ENCODE assay signal across 31 mouse cellular contexts in the genomic region with DNA sequence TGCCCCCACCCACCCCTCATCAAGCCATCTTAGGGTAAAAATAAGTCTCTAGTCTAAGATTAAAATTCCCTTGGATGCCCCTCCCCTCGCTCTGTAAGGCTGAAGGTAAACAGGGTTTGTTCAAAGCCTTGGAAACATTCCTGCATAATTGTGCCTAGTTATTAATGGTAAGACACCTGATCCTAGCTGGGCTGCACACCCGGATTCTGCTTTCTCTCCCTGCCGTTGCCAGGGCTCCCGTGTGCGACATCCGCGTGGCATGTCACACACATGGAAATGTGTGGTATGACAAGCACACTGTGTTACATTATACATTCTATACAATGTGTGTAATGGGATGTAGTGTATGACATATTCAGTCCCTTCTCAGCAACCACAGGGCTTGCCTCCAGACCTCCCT. TPM values are rescaled to one million over a fixed set of nuclear protein-coding genes. Genes with fewer than 3 reads are reported as not detected.
A peak's percentile ranks its signal among the peaks of the same experiment; 100 is the strongest.
DNase-seq lines count a peak whose midpoint lies in the region; ATAC-seq and TF ChIP-seq lines count a peak whose summit lies in the region.
"Had no signal": no experiment of that assay in that cellular context is flagged by ENCODE, and none has a peak within 500 bp of the region (broad histone marks: within the 10 kb centered on the region; RNA-seq: fewer than 3 reads in every experiment).

No protein-coding gene starts in this region.

- H3K4me1 ChIP-seq in hindbrain, embryonic 11.5 days (replicated peaks; ENCODE audit: control insufficient read depth, insufficient read depth, low read length): peaks cover 13% of the 10 kb centered on the region
- H3K4me1 ChIP-seq in hindbrain, embryonic 14.5 days (replicated peaks; ENCODE audit: control insufficient read depth, insufficient read depth, low read length): peaks cover 32% of the 10 kb centered on the region
- H3K4me1 ChIP-seq in embryonic facial prominence, embryonic 14.5 days (ENCODE audit: control insufficient read depth, insufficient read depth, low read length): peaks cover 19% of the 10 kb centered on the region
- H3K4me1 ChIP-seq in hindbrain, embryonic 13.5 days (replicated peaks): peaks cover 57% of the 10 kb centered on the region
- H3K4me1 ChIP-seq: stomach, embryonic 15.5 days had no signal

- no peak overlapping the region for H3K4me2 ChIP-seq in hindbrain, embryonic 11.5 days (replicated peaks; ENCODE audit: low read depth, low read length)
- H3K4me2 ChIP-seq in hindbrain, embryonic 14.5 days (replicated peaks): no peak overlapping the region
- no peak overlapping the region for H3K4me2 ChIP-seq in embryonic facial prominence, embryonic 14.5 days (ENCODE audit: low read depth, low read length)
- H3K4me2 ChIP-seq in hindbrain, embryonic 13.5 days: no peak overlapping the region
- H3K4me2 ChIP-seq: heart, embryonic 13.5 days; kidney, embryonic 15.5 days; limb, embryonic 12.5 days; liver, embryonic 11.5 days; neural tube, embryonic 15.5 days; stomach, embryonic 15.5 days had no signal

- TF ChIP-seq CTCF in brain, embryonic 14.5 days (IDR thresholded peaks at IDR 0.05; ENCODE audit: borderline replicate concordance, extremely low read depth, insufficient read depth, insufficient read length): no peak

- no peak overlapping the region for H3K9ac ChIP-seq in hindbrain, embryonic 11.5 days (ENCODE audit: low read depth, low read length)
- no peak overlapping the region for H3K9ac ChIP-seq in hindbrain, embryonic 14.5 days
- no peak overlapping the region for H3K9ac ChIP-seq in embryonic facial prominence, embryonic 14.5 days (ENCODE audit: low read depth, low read length)
- H3K9ac ChIP-seq in hindbrain, embryonic 13.5 days: no peak overlapping the region
- H3K9ac ChIP-seq: heart, embryonic 13.5 days; kidney, embryonic 15.5 days; limb, embryonic 12.5 days; liver, postnatal 0 days; neural tube, embryonic 15.5 days; stomach, embryonic 15.5 days had no signal

- peaks cover 2% of the 10 kb centered on the region; the same call in 1 of the 2 replicates for H3K27me3 ChIP-seq in hindbrain, embryonic 11.5 days (ENCODE audit: control insufficient read depth, insufficient read depth, low read length)
- no peaks in the 10 kb centered on the region for H3K27me3 ChIP-seq in hindbrain, embryonic 14.5 days (ENCODE audit: control insufficient read depth, insufficient read depth, low read length)
- no peaks in the 10 kb centered on the region for H3K27me3 ChIP-seq in embryonic facial prominence, embryonic 14.5 days (replicated peaks; ENCODE audit: control insufficient read depth, insufficient read depth, low read length)
- 0 out of 2 replicates have a peak, but pooled peaks cover 5% of the 10 kb centered on the region for H3K27me3 ChIP-seq in hindbrain, embryonic 13.5 days
- H3K27me3 ChIP-seq: CH12.LX; stomach, embryonic 15.5 days had no signal

- no peaks in the 10 kb centered on the region for H3K36me3 ChIP-seq in hindbrain, embryonic 11.5 days (ENCODE audit: control insufficient read depth, insufficient read depth, low read length)
- H3K36me3 ChIP-seq in hindbrain, embryonic 14.5 days (replicated peaks; ENCODE audit: control insufficient read depth, insufficient read depth): no peaks in the 10 kb centered on the region
- H3K36me3 ChIP-seq in embryonic facial prominence, embryonic 14.5 days (ENCODE audit: control insufficient read depth, insufficient read depth, low read length): no peaks in the 10 kb centered on the region
- H3K36me3 ChIP-seq in hindbrain, embryonic 13.5 days: no peaks in the 10 kb centered on the region
- H3K36me3 ChIP-seq: G1E; heart, embryonic 13.5 days; kidney, embryonic 15.5 days; limb, embryonic 12.5 days; neural tube, embryonic 15.5 days; stomach, embryonic 15.5 days had no signal

- no peak for TF ChIP-seq POLR2A in brain, embryonic 14.5 days (IDR thresholded peaks at IDR 0.05; ENCODE audit: borderline replicate concordance, extremely low read depth, insufficient read depth, insufficient read length, poor library complexity, severe bottlenecking)

- 0 out of 2 replicates have a peak overlapping the region, but pooled peaks have one; percentile 21 for H3K27ac ChIP-seq in hindbrain, embryonic 11.5 days (ENCODE audit: low read depth, low read length)
- no peak overlapping the region for H3K27ac ChIP-seq in hindbrain, embryonic 14.5 days
- no peak overlapping the region for H3K27ac ChIP-seq in embryonic facial prominence, embryonic 14.5 days (replicated peaks; ENCODE audit: low read depth, low read length)
- H3K27ac ChIP-seq in hindbrain, embryonic 13.5 days: peak overlapping the region; percentile 25; the same call in 1 of the 2 replicates
- H3K27ac ChIP-seq: heart, embryonic 13.5 days; kidney, embryonic 15.5 days; limb, embryonic 12.5 days; macrophage; neural tube, embryonic 15.5 days; stomach, embryonic 15.5 days had no signal

- no peaks in the 10 kb centered on the region for H3K9me3 ChIP-seq in hindbrain, embryonic 11.5 days (ENCODE audit: control insufficient read depth, low read length)
- H3K9me3 ChIP-seq in hindbrain, embryonic 14.5 days (ENCODE audit: control insufficient read depth, low read length): no peaks in the 10 kb centered on the region
- no peaks in the 10 kb centered on the region for H3K9me3 ChIP-seq in embryonic facial prominence, embryonic 14.5 days (ENCODE audit: control insufficient read depth, low read length)
- no peaks in the 10 kb centered on the region for H3K9me3 ChIP-seq in hindbrain, embryonic 13.5 days
- H3K9me3 ChIP-seq: heart, embryonic 13.5 days; kidney, embryonic 15.5 days; limb, embryonic 12.5 days; neural tube, embryonic 15.5 days; stomach, embryonic 15.5 days had no signal

- H3K4me3 ChIP-seq in hindbrain, embryonic 11.5 days (ENCODE audit: low read depth, low read length): no peak overlapping the region
- H3K4me3 ChIP-seq in hindbrain, embryonic 14.5 days (replicated peaks; ENCODE audit: low read length): no peak overlapping the region
- no peak overlapping the region for H3K4me3 ChIP-seq in embryonic facial prominence, embryonic 14.5 days (ENCODE audit: low read depth, low read length)
- H3K4me3 ChIP-seq in hindbrain, embryonic 13.5 days: no peak overlapping the region
- H3K4me3 ChIP-seq: heart, embryonic 13.5 days; kidney, embryonic 15.5 days; limb, embryonic 12.5 days; neural tube, embryonic 15.5 days; stomach, embryonic 15.5 days had no signal

- DNase-seq in hindbrain, embryonic 11.5 days (ENCODE audit: low spot score): no peak
- DNase-seq in hindbrain, embryonic 14.5 days (ENCODE audit: low spot score): no peak
- peak; percentile 64 for DNase-seq in brain, embryonic 14.5 days (ENCODE audit: low read depth)
- DNase-seq in embryonic facial prominence, embryonic 14.5 days (ENCODE audit: low spot score): peak; percentile 78
- DNase-seq in urinary bladder, postnatal 25 days (ENCODE audit: low spot score): no peak
- no peak for DNase-seq in cerebellum, postnatal 14 days
- DNase-seq in right cerebral cortex, postnatal 14 days: no peak
- DNase-seq: adrenal gland, adult 2 months; B cell, adult 2 months; cerebellum, adult 18-20 months; cerebellum, postnatal 25 days; gastrocnemius, postnatal 25 days; heart, adult 18-20 months; heart, postnatal 14 days; kidney, adult 11 months; liver, postnatal 0 days; right cerebral cortex, adult 18-20 months; thymus, adult 18-20 months; thymus, postnatal 4 days had no signal

- WGBS in hindbrain, embryonic 11.5 days: 75% methylated on average over 7 of the region's 7 CpGs
- 43% methylated on average over 7 of the region's 7 CpGs for WGBS in hindbrain, embryonic 14.5 days
- WGBS in embryonic facial prominence, embryonic 14.5 days: 62% methylated on average over 7 of the region's 7 CpGs
- 48% methylated on average over 7 of the region's 7 CpGs for WGBS in hindbrain, embryonic 13.5 days

- no peak for ATAC-seq in hindbrain, embryonic 11.5 days (ENCODE audit: low FRiP score)
- no peak for ATAC-seq in hindbrain, embryonic 14.5 days (ENCODE audit: low FRiP score)
- peak; percentile 66 for ATAC-seq in embryonic facial prominence, embryonic 14.5 days (ENCODE audit: low read depth)
- no peak for ATAC-seq in hindbrain, embryonic 13.5 days (ENCODE audit: low FRiP score)
- ATAC-seq: liver, postnatal 0 days; lung, postnatal 0 days had no signal

RNA-seq across cellular contexts. Expression of a gene that starts 30.1 kb away (rescaled TPM):
- polyA plus RNA-seq in hindbrain, embryonic 11.5 days (2014; fragmentation: Nextera tagmentation; extraction: Ambion mirVana): not detected in 2 replicates
- not detected in 2 replicates for polyA plus RNA-seq in hindbrain, embryonic 14.5 days (2014; fragmentation: Nextera tagmentation; extraction: Ambion mirVana)
- polyA plus RNA-seq in brain, embryonic 14.5 days (2012; rRNA removed): not detected in 2 replicates
- polyA plus RNA-seq in embryonic facial prominence, embryonic 14.5 days (2014; fragmentation: Nextera tagmentation; extraction: Ambion mirVana): not detected in 2 replicates
- not detected in 2 replicates for polyA plus RNA-seq in hindbrain, embryonic 13.5 days (2015; fragmentation: Nextera tagmentation; extraction: Ambion mirVana)
- polyA plus RNA-seq: adrenal gland, adult 2 months; G1E; heart, embryonic 13.5 days; kidney, embryonic 15.5 days; large intestine, adult 2 months; limb, embryonic 12.5 days; liver, embryonic 11.5 days; liver, postnatal 0 days; lung, postnatal 0 days; macrophage; neural tube, embryonic 15.5 days; stomach, embryonic 15.5 days had no signal

Comparison
In these comparisons a context has a peak if more than half of its experiments do, and no peak if none do; other contexts are left out.
1. H3K27ac ChIP-seq: peak in hindbrain, embryonic 11.5 days (single experiment) and hindbrain, embryonic 13.5 days (single experiment); none in hindbrain, embryonic 14.5 days (single experiment) and embryonic facial prominence, embryonic 14.5 days (single experiment).
2. DNase-seq: peak in brain, embryonic 14.5 days (single experiment) and embryonic facial prominence, embryonic 14.5 days (single experiment); none in hindbrain, embryonic 11.5 days (single experiment), hindbrain, embryonic 14.5 days (single experiment), urinary bladder, postnatal 25 days (single experiment), cerebellum, postnatal 14 days (0 of 2) and right cerebral cortex, postnatal 14 days (single experiment).